Mouse (Mus musculus) heart, embryonic 10.5 days (tissue): ENCODE data around the gene Ptprr. TPM values are rescaled to one million over a fixed set of nuclear protein-coding genes. Genes with fewer than 3 reads are reported as not detected.

Experiments
- DNase-seq: peaks from one replicate; pipeline ENCODE4 v3.0.0-alpha.2; 2017; ENCODE audit warnings: low spot score
- H3K27ac ChIP-seq: fragments of 300-500 bp; sonication (generic); 2 replicates; pipeline ENCODE4 v1.5.1; 2016; ENCODE audit warnings: mild to moderate bottlenecking
- H3K27me3 ChIP-seq: fragments of 300-500 bp; sonication (generic); 2 replicates; pipeline ENCODE4 v1.6.1; 2016; ENCODE audit warnings: mild to moderate bottlenecking; ENCODE audit not compliant: poor library complexity, insufficient read depth, severe bottlenecking
- H3K36me3 ChIP-seq: fragments of 300-500 bp; sonication (generic); 2 replicates; pipeline ENCODE4 v1.6.1; 2016; ENCODE audit warnings: mild to moderate bottlenecking, moderate library complexity
- H3K4me1 ChIP-seq: fragments of 300-500 bp; sonication (generic); 2 replicates; pipeline ENCODE4 v1.6.1; 2016; ENCODE audit warnings: mild to moderate bottlenecking
- H3K4me3 ChIP-seq: fragments of 300-500 bp; sonication (generic); 2 replicates; pipeline ENCODE4 v1.5.1; 2016; ENCODE audit warnings: mild to moderate bottlenecking, moderate library complexity
- H3K9me3 ChIP-seq: fragments of 300-500 bp; sonication (generic); 2 replicates; pipeline ENCODE4 v1.6.1; 2016; ENCODE audit warnings: mild to moderate bottlenecking, moderate library complexity
- WGBS: fragments of 180-500 bp; shearing (Covaris S2); methylation state at CpG from one replicate; pipeline ENCODE4 v1.1.7; 2016; 5-methylcytosine and 5-hydroxymethylcytosine counted together
- polyA plus RNA-seq: library from polyadenylated mRNA; unstranded; fragments of >200 nt; fragmentation: Nextera tagmentation; extraction: Ambion mirVana; gene quantifications from 2 replicates; pipeline ENCODE4 v1.2.1, GENCODE M21; 2016

Ptprr gene
- polyA plus RNA-seq, 1 experiment from 2014 or later = 0.41 TPM

GRCm38 (mm10) chr10:116181235-116181634, 163.2 kb downstream of the Ptprr start:
- WGBS = 81% methylated on average over 5 of the region's 5 CpGs
- peaks cover 6% of the 10 kb centered on the region; the same call in 1 of the 2 replicates for H3K4me1 ChIP-seq
- H3K9me3 ChIP-seq = no peaks in the 10 kb centered on the region
- no peak overlapping the region for H3K27ac ChIP-seq
- H3K36me3 ChIP-seq = no peaks in the 10 kb centered on the region
- no peak for DNase-seq
- H3K4me3 ChIP-seq = no peak overlapping the region
- no peaks in the 10 kb centered on the region for H3K27me3 ChIP-seq

- H3K4me1 ChIP-seq = peaks cover 3% of the 10 kb centered on the region; the same call in 1 of the 2 replicates
- H3K27ac ChIP-seq = no peak overlapping the region
- H3K4me3 ChIP-seq = no peak overlapping the region
- no peaks in the 10 kb centered on the region for H3K9me3 ChIP-seq
- DNase-seq = no peak
- 87% methylated on average over 5 of the region's 5 CpGs for WGBS
- no peaks in the 10 kb centered on the region for H3K27me3 ChIP-seq
- no peaks in the 10 kb centered on the region for H3K36me3 ChIP-seq
Observed at GRCm38 (mm10) chr10:116182221-116182620, 164.2 kb downstream of the Ptprr start.

GRCm38 (mm10) chr10:116183258-116183657, 165.2 kb downstream of the Ptprr start:
- DNase-seq = no peak
- H3K27me3 ChIP-seq = no peaks in the 10 kb centered on the region
- H3K4me3 ChIP-seq = no peak overlapping the region
- no peaks in the 10 kb centered on the region for H3K9me3 ChIP-seq
- H3K27ac ChIP-seq = no peak overlapping the region
- no peaks in the 10 kb centered on the region for H3K36me3 ChIP-seq
- no peaks in the 10 kb centered on the region for H3K4me1 ChIP-seq
- WGBS = 44% methylated on average over 3 of the region's 3 CpGs

- 68% methylated on average over 2 of the region's 2 CpGs for WGBS
- 0 out of 2 replicates have a peak, but pooled peaks cover 4% of the 10 kb centered on the region for H3K27me3 ChIP-seq
- no peak overlapping the region for H3K27ac ChIP-seq
- DNase-seq = no peak
- H3K4me1 ChIP-seq = 0 out of 2 replicates have a peak, but pooled peaks cover 3% of the 10 kb centered on the region
- no peak overlapping the region for H3K4me3 ChIP-seq
- H3K9me3 ChIP-seq = no peaks in the 10 kb centered on the region
- no peaks in the 10 kb centered on the region for H3K36me3 ChIP-seq
Observed at GRCm38 (mm10) chr10:116191724-116192123, 173.7 kb downstream of the Ptprr start.

GRCm38 (mm10) chr10:116192293-116192692, 174.3 kb downstream of the Ptprr start:
- no peak overlapping the region for H3K27ac ChIP-seq
- H3K27me3 ChIP-seq = 0 out of 2 replicates have a peak, but pooled peaks cover 4% of the 10 kb centered on the region
- H3K4me3 ChIP-seq = no peak overlapping the region
- no peaks in the 10 kb centered on the region for H3K36me3 ChIP-seq
- 79% methylated on average over 8 of the region's 8 CpGs for WGBS
- no peak for DNase-seq
- H3K9me3 ChIP-seq = no peaks in the 10 kb centered on the region
- peaks cover 7% of the 10 kb centered on the region for H3K4me1 ChIP-seq

- H3K4me1 ChIP-seq = peaks cover 10% of the 10 kb centered on the region
- no peak for DNase-seq
- WGBS = 65% methylated on average over 8 of the region's 8 CpGs
- no peaks in the 10 kb centered on the region for H3K9me3 ChIP-seq
- H3K4me3 ChIP-seq = no peak overlapping the region
- no peak overlapping the region for H3K27ac ChIP-seq
- no peaks in the 10 kb centered on the region for H3K36me3 ChIP-seq
- 0 out of 2 replicates have a peak, but pooled peaks cover 4% of the 10 kb centered on the region for H3K27me3 ChIP-seq
Observed at GRCm38 (mm10) chr10:116194409-116194808, 176.4 kb downstream of the Ptprr start.

GRCm38 (mm10) chr10:116196596-116197415, 178.8 kb downstream of the Ptprr start:
- H3K27ac ChIP-seq = no peak overlapping the region
- peak overlapping the region; percentile 33 for H3K4me3 ChIP-seq
- WGBS = 17% methylated on average over 14 of the region's 14 CpGs
- DNase-seq = no peak
- peaks cover 10% of the 10 kb centered on the region for H3K4me1 ChIP-seq
- no peaks in the 10 kb centered on the region for H3K36me3 ChIP-seq
- H3K9me3 ChIP-seq = no peaks in the 10 kb centered on the region
- H3K27me3 ChIP-seq = 0 out of 2 replicates have a peak, but pooled peaks cover 4% of the 10 kb centered on the region

- Histone ChIP-seq H3K27me3 (0 out of 2 replicates have a peak, but pooled peaks cover 4% of the 10 kb centered on the region), H3K36me3 (no peaks in the 10 kb centered on the region), H3K27ac (no peak overlapping the region), H3K4me3 (peak overlapping the region; percentile 33), H3K4me1 (peaks cover 10% of the 10 kb centered on the region), H3K9me3 (no peaks in the 10 kb centered on the region)
- 21% methylated on average over 4 of the region's 4 CpGs for WGBS
- no peak for DNase-seq
Observed at GRCm38 (mm10) chr10:116197416-116197939, 179.5 kb downstream of the Ptprr start.

- Histone ChIP-seq H3K27me3 (0 out of 2 replicates have a peak, but pooled peaks cover 4% of the 10 kb centered on the region), H3K4me3 (no peak overlapping the region), H3K9me3 (no peaks in the 10 kb centered on the region), H3K36me3 (no peaks in the 10 kb centered on the region), H3K4me1 (peaks cover 10% of the 10 kb centered on the region), H3K27ac (no peak overlapping the region)
- WGBS = 25% methylated on average over 5 of the region's 5 CpGs
- no peak for DNase-seq
Observed at GRCm38 (mm10) chr10:116199035-116199434, 181.0 kb downstream of the Ptprr start.

- DNase-seq = no peak
Observed at GRCm38 (mm10) chr10:116201542-116201941, 183.5 kb downstream of the Ptprr start.

GRCm38 (mm10) chr10:116205580-116206358, 187.8 kb downstream of the Ptprr start:
- Histone ChIP-seq H3K4me1 (peaks cover 11% of the 10 kb centered on the region), H3K4me3 (no peak overlapping the region), H3K9me3 (no peaks in the 10 kb centered on the region), H3K36me3 (no peaks in the 10 kb centered on the region), H3K27ac (no peak overlapping the region), H3K27me3 (no peaks in the 10 kb centered on the region)
- DNase-seq = no peak
- WGBS = 39% methylated on average over 15 of the region's 15 CpGs

More at GRCm38 (mm10) chr10:116201542-116201941, 183.5 kb downstream of the Ptprr start:
- no peaks in the 10 kb centered on the region for H3K36me3 ChIP-seq
- H3K27ac ChIP-seq = no peak overlapping the region
- WGBS = 83% methylated on average over 8 of the region's 8 CpGs
- H3K4me1 ChIP-seq = peaks cover 11% of the 10 kb centered on the region
- no peaks in the 10 kb centered on the region for H3K27me3 ChIP-seq
- H3K4me3 ChIP-seq = no peak overlapping the region
- H3K9me3 ChIP-seq = no peaks in the 10 kb centered on the region

GRCm38 (mm10) chr10:116206449-116206848, 188.4 kb downstream of the Ptprr start:
- Histone ChIP-seq H3K27ac (no peak overlapping the region), H3K4me1 (peaks cover 11% of the 10 kb centered on the region), H3K9me3 (no peaks in the 10 kb centered on the region), H3K27me3 (no peaks in the 10 kb centered on the region), H3K36me3 (no peaks in the 10 kb centered on the region), H3K4me3 (no peak overlapping the region)
- WGBS = 69% methylated on average over 11 of the region's 11 CpGs
- DNase-seq = no peak
